Mouse (Mus musculus) lung, adult 2 months (tissue): ENCODE measurements around the gene Asf1b. TPM values are rescaled to one million over a fixed set of nuclear protein-coding genes. Genes with fewer than 3 reads are reported as not detected.

ENCODE experiments used
- DNase-seq: peaks from one replicate; pipeline ENCODE4 v3.0.0; 2022
- H3K4me1 ChIP-seq: fragments of 200-500 bp; 2 replicates; pipeline ENCODE4 v1.6.1; 2011; ENCODE audit warnings: low read length; ENCODE audit not compliant: control insufficient read depth, insufficient read depth
- H3K4me3 ChIP-seq: fragments of 200-500 bp; replicated peaks from 2 replicates; pipeline ENCODE3; 2011; ENCODE audit warnings: low read depth, mild to moderate bottlenecking, control low read depth, low read length; ENCODE audit errors: extremely low read depth
- CTCF ChIP-seq: fragments of 200-500 bp; IDR thresholded peaks from 2 replicates; pipeline ENCODE4 v1.5.1; 2011; ENCODE audit warnings: mild to moderate bottlenecking, low read length, control low read depth; ENCODE audit not compliant: insufficient read depth
- POLR2A ChIP-seq: fragments of 200-500 bp; IDR thresholded peaks from 2 replicates; pipeline ENCODE4 v1.6.1; 2011; ENCODE audit warnings: low read depth, mild to moderate bottlenecking, control low read depth, low read length, borderline replicate concordance; ENCODE audit errors: extremely low read depth
- WGBS: fragments of 180-500 bp; shearing (Covaris S2); methylation state at CpG from one replicate; pipeline ENCODE4 v1.1.7; 2018; 5-methylcytosine and 5-hydroxymethylcytosine counted together
- polyA plus RNA-seq: library from polyadenylated mRNA; depleted of rRNA; stranded (reverse); fragments of >200 nt; gene quantifications from 2 replicates; pipeline ENCODE4 v1.2.3, GENCODE M21; 2012; rRNA removed

The Asf1b gene
- polyA plus RNA-seq, result 7.5 and 7.9 TPM in 2 replicates

DNA sequence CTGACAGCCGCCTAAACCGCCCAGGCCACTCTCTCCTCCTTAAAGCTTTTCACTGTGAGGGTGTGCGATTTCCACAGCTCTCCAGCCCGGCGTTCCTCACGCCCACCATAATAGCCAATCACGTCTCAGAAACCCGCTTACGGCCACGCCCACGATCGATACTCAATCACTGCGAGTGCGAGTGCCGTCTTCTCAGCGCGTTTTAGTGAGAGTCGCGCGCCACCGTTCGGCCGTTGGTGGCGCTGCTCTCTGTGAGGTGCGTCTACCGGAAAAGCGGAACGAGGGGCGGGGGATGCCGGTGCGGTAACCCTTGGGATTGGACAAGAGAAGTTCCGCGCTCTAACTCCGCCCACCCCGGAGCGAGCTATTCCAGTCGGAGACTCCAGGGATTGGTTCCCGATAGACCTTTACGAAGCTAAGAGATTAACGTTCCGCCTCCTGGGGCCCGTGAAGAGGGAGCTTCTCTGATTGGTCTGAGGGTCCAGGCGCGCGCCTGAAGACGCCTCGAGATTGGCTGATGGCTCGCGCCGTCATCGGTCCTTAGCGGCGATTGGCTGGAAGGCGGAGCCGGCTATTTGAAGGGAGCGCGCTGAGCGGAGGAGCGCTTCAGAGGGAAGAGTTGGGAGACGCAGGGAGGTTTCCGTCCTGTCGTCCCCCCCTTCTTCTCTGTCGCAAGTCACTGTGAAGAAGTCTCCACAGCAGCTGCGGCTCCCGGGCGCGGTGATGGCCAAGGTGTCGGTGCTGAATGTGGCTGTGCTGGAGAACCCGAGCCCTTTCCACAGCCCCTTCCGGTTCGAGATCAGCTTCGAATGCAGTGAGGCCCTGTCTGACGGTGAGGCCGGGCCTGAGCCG lies at the start of gene Asf1b, which contains the start of gene Gm10644:
Gene Asf1b, plus strand, starts transcription at position 402 of the 852 bp plus-strand sequence.
Gene Gm10644, minus strand, starts transcription at position 100 of the 852 bp plus-strand sequence.
- TF ChIP-seq CTCF (peak; percentile 68), POLR2A (peak; percentile 35; the same call in 1 of the 2 replicates)
- Histone ChIP-seq H3K4me3 (peak within 1 kb of the TSS; percentile 84), H3K4me1 (no peaks in the 10 kb centered on the region; the same call in 1 of the 2 replicates)
- peak; percentile 92 for DNase-seq
- whole genome bisulfite sequencing, result under 1% methylated on average over 75 of the region's 75 CpGs

DNA sequence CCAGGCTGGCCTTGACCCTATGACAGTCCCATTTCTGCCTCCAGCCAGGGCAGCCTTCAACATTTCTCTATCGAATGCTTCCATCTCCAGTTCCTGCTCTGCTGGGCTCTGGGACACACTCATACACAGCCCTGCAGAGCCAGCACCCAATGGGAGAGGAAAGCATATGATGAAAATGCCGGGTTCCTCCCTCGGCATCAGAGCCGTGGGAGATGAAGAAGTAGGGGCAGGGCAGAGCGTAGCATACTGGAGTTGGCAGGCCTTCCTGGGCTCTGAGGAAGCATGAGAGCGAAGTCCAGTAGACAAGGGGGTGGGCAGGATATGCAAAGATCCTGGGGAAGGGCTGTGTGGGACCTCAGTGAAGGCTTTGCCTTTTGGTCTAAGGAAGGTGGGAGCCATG lies 46.7 kb upstream of the Asf1b start:
- no peak overlapping the region for H3K4me3 ChIP-seq
- TF ChIP-seq CTCF, result no peak
- no peak for TF ChIP-seq POLR2A
- DNase-seq, result no peak
- WGBS, result 46% methylated on average over 6 of the region's 6 CpGs
- no peaks in the 10 kb centered on the region; the same call in none of the 2 replicates for H3K4me1 ChIP-seq

DNA sequence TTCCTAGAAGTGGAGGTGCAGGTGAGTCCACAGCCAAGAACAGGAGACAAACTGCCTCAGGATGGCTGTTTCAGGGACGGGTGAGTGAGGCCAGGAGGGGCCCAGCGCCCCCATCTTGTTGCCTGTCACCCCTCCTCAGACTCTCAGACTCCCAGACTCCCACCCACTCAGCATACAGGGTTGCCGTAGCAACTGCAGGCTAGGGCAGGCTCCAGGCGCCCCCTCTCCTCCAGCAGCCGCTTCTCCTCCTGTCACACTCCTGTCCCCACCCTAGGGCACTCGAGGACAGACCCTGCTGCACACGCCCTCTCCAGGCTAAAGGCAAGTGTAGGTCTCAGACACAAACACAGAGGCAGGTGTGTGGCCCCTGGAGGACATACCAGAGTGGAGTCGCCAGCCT lies 46.0 kb upstream of the Asf1b start:
- WGBS, result 52% methylated on average over 8 of the region's 8 CpGs
- H3K4me1 ChIP-seq, result no peaks in the 10 kb centered on the region; the same call in none of the 2 replicates
- TF ChIP-seq POLR2A (no peak), CTCF (no peak)
- H3K4me3 ChIP-seq, result no peak overlapping the region
- no peak for DNase-seq

DNA sequence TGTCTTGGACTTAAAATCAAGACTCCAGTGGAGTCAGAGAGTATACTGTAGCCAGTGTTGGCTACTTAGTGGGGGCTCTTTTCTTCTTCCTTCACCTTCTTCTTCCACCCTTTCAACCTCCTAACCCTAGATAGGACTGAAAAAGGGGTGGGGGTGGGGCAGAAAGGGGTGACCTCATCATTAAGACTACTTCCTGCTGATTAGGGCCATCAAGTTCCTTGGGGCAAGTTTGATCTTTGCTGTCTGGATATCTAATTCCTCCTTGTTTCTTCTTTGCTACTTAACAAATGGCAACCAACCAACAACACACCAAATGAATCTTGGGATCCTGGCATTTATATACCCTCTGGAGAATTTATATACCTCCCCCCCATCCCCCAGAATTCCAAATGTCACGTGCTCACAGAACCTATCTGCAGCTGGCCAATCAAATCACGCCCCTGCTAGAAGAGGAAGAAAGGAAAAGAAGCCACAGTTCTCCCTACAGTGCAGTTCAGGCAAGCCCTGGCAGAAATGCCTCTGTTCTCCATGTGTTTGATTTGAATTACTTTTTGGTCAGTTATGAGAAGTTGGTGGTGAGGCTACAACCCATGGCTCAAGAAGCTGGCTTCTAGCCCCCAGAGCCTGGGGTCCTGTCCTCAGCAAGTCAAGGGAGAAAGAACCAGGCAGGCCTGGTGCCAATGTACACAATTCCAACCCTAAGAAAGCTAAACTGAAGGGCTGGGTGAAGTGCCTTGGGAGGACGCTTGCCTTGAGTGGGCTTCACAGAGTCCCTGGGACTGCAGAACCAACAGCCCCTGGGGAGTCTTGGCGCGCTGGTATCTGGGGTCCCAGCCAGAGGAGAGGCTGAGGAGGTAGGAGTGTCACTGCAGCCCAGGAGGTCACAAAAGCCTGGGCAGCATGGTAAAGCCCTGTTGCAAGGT lies 43.2 kb upstream of the Asf1b start:
- Histone ChIP-seq H3K4me3 (no peak overlapping the region), H3K4me1 (peaks cover 5% of the 10 kb centered on the region)
- 56% methylated on average over 5 of the region's 5 CpGs for WGBS
- no peak for TF ChIP-seq POLR2A
- no peak for TF ChIP-seq CTCF
- DNase-seq, result peak; percentile 25

DNA sequence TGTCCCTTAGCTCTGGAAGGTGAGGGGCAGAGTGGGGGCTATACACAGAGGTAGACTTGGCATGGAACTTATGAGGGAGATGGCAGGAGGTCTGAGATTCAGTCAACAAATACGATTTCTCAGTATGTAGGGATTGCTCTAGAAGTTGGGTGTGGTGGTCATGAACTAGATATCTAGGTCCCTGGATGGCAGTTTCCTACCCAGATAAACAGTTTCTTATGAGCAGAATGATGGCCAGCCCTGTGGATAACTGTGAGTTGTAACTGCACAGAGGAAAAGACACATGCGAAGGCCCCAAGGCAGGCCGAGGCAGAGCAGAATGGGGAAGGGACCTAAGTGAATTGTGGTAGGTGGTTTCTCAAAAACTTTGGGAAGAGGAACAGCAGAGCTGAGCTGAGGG lies 41.1 kb upstream of the Asf1b start:
- Histone ChIP-seq H3K4me3 (no peak overlapping the region), H3K4me1 (peaks cover 5% of the 10 kb centered on the region)
- WGBS, result 75% methylated on average over 3 of the region's 3 CpGs

DNA sequence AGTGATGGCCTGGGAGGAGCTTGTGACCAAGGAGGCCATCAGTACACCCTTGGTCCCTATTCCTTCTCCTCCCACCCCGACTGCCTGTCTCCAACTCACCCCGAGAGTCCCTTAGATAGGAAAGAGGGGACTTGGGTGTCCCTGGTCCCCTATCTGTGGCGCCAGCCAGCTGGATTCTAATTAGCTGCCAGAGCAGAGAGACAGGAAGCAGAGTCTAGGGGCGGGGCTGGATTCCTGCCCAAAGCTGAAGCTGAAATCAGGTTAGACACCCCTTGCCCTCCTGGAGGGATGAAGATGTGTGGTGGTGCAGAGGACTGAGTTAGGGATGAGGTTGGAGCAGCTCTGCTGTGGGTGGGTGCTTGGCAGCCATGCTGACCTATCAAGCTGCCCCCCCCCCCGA lies 40.4 kb upstream of the Asf1b start:
- H3K4me1 ChIP-seq, result peaks cover 5% of the 10 kb centered on the region
- WGBS, result 29% methylated on average over 5 of the region's 5 CpGs
- H3K4me3 ChIP-seq, result no peak overlapping the region
- no peak for DNase-seq
- TF ChIP-seq POLR2A (no peak), CTCF (no peak)

More for the DNA sequence above, 41.1 kb upstream of the Asf1b start:
- TF ChIP-seq CTCF, result no peak
- TF ChIP-seq POLR2A, result no peak
- no peak for DNase-seq

DNA sequence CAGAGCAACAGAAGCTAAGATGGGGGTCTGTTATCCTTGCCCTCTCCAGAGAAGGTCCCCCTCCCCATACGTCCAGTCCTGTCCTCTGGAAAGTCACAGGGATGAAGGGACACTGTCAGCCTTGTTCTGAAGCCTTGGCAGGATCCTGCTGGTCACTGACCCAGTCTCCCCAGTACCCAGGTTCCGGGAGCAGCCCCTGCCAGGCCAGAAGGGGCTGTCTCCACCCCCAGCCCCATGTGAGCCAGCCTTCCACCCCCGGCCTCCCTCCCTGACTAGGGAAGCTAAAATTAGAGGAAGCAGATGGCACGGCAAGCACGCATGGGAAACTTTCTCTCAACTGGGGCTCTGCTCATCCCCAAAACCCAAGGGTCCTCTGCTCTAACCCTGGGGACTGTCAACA lies 39.3 kb upstream of the Asf1b start:
- no peak for TF ChIP-seq CTCF
- TF ChIP-seq POLR2A, result no peak
- Histone ChIP-seq H3K4me3 (no peak overlapping the region), H3K4me1 (peaks cover 5% of the 10 kb centered on the region)
- no peak for DNase-seq
- 63% methylated on average over 5 of the region's 5 CpGs for WGBS

DNA sequence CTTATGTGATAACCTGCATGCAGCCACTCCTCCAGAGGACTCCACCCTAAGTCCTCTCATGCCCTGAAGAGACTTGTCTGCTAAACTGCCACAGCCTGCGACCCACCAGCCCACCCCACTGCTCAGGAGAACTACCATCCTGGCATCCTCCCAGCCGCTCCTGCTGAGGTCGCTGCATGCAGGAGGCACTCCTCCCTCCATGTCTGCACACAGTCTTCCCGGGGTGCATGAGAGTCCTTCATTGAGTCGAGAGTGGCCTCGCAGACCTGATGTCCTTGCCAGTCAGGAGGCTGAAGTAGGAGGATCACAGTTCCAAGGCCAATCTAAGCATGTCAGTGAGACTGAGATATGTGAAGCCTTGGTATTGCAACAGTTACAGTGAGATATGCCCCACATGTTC lies 37.7 kb upstream of the Asf1b start:
- DNase-seq, result no peak
- no peak overlapping the region for H3K4me3 ChIP-seq
- no peak for TF ChIP-seq CTCF
- H3K4me1 ChIP-seq, result peaks cover 5% of the 10 kb centered on the region
- 67% methylated on average over 6 of the region's 6 CpGs for WGBS

DNA sequence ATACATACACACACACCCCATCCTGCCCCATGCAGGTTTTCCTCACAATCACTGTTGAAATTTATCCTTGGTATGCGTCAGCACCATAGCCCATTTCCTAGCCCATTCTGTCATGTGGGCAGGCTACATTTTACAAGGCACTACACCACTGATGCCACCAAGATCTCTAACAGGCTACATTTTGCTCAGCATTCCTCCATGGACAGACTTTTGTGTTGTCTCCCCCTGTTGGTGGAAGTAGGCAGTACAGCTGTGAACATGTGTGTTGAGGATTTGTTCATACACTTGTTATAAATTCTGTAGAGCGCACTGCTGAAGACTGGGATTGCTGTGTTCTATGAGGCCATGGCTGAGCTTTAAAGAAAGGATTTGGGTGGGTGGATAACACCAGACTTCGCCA lies 33.7 kb upstream of the Asf1b start:
- no peak overlapping the region for H3K4me3 ChIP-seq
- WGBS, result 49% methylated on average over 3 of the region's 3 CpGs
- peak; percentile 78 for DNase-seq
- TF ChIP-seq POLR2A (no peak), CTCF (peak; percentile 54)
- no peaks in the 10 kb centered on the region for H3K4me1 ChIP-seq
